Mouse (Mus musculus) embryonic facial prominence, embryonic 13.5 days (tissue): Measurements from ENCODE around the gene Fam180a. TPM values are rescaled to one million over a fixed set of nuclear protein-coding genes. Genes with fewer than 3 reads are reported as not detected.
"Not testable (repeated sequence)": the region's sequence is repeated elsewhere in the genome, so short reads cannot be mapped to it uniquely, and the experiment has no call there.

Source experiments
- ATAC-seq: fragments of 200-750 bp; cut with Nextera tagmentation; 2 replicates; pipeline ENCODE4 v1.8.0; 2017; ENCODE audit warnings: low read depth; ENCODE audit not compliant: insufficient number of reproducible peaks, insufficient read depth, low FRiP score, low TSS enrichment
- H3K27ac ChIP-seq: fragments of 300-500 bp; sonication (generic); 2 replicates; pipeline ENCODE4 v1.5.1; 2015; ENCODE audit warnings: moderate library complexity, mild to moderate bottlenecking, inconsistent platforms
- H3K27me3 ChIP-seq: fragments of 300-500 bp; sonication (generic); 2 replicates; pipeline ENCODE4 v1.6.1; 2015; ENCODE audit warnings: mild to moderate bottlenecking, inconsistent platforms
- H3K36me3 ChIP-seq: fragments of 300-500 bp; sonication (generic); 2 replicates; pipeline ENCODE4 v1.6.1; 2015; ENCODE audit warnings: mild to moderate bottlenecking, inconsistent platforms
- H3K4me1 ChIP-seq: fragments of 300-500 bp; sonication (generic); 2 replicates; pipeline ENCODE4 v1.6.1; 2015; ENCODE audit warnings: inconsistent platforms
- H3K4me2 ChIP-seq: fragments of 300-500 bp; sonication (generic); 2 replicates; pipeline ENCODE4 v1.6.1; 2015; ENCODE audit warnings: moderate library complexity, mild to moderate bottlenecking, inconsistent platforms
- H3K4me3 ChIP-seq: fragments of 300-500 bp; sonication (generic); 2 replicates; pipeline ENCODE4 v1.5.1; 2015; ENCODE audit warnings: mild to moderate bottlenecking, inconsistent platforms
- H3K9ac ChIP-seq: fragments of 300-500 bp; sonication (generic); 2 replicates; pipeline ENCODE4 v1.6.1; 2015; ENCODE audit warnings: mild to moderate bottlenecking, inconsistent platforms
- H3K9me3 ChIP-seq: fragments of 300-500 bp; sonication (generic); 2 replicates; pipeline ENCODE4 v1.6.1; 2016; ENCODE audit warnings: inconsistent platforms
- WGBS: fragments of 180-500 bp; shearing (Covaris S2); methylation state at CpG from one replicate; pipeline ENCODE4 v1.1.7; 2015; ENCODE audit warnings: mixed read lengths; 5-methylcytosine and 5-hydroxymethylcytosine counted together
- polyA plus RNA-seq: library from polyadenylated mRNA; unstranded; fragments of >200 nt; fragmentation: Nextera tagmentation; extraction: Ambion mirVana; gene quantifications from 2 replicates; pipeline ENCODE4 v1.2.1, GENCODE M21; 2015

The Fam180a gene
- 1.5 and 3.1 TPM in 2 replicates for polyA plus RNA-seq

DNA sequence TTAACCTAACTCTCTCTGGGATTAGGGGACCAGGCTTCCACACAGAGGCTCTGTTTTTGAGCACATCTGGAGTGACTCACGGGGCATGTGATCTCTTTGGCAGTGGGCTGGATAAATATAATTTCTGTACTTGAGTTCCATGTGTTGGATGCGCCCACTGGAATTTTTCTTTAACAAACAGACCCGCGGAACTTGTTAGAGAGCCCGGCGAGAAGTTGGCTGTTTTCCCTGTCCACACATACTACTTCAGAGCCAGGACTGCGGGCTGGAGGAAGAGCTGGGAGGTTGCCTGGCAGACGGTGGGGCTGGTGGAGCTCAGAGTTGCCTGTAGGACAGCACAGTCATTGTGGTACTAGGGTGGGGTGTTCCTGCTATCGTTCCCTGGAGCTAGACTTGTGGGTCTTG lies at the start of gene Fam180a:
TSS of gene Fam180a (minus strand) at position 31 of the 405 bp plus-strand sequence.
- Histone ChIP-seq H3K4me2 (peak within 1 kb of the TSS; percentile 11; the same call in 1 of the 2 replicates), H3K4me3 (no peak within 1 kb of the TSS), H3K27me3 (no peaks in the 10 kb centered on the region), H3K9ac (no peak within 1 kb of the TSS), H3K4me1 (peaks cover 34% of the 10 kb centered on the region), H3K27ac (peak within 1 kb of the TSS; percentile 73), H3K36me3 (no peaks in the 10 kb centered on the region), H3K9me3 (no peaks in the 10 kb centered on the region)
- peak; percentile 65; the same call in 1 of the 2 replicates for ATAC-seq
- WGBS = 30% methylated on average over 9 of the region's 9 CpGs

DNA sequence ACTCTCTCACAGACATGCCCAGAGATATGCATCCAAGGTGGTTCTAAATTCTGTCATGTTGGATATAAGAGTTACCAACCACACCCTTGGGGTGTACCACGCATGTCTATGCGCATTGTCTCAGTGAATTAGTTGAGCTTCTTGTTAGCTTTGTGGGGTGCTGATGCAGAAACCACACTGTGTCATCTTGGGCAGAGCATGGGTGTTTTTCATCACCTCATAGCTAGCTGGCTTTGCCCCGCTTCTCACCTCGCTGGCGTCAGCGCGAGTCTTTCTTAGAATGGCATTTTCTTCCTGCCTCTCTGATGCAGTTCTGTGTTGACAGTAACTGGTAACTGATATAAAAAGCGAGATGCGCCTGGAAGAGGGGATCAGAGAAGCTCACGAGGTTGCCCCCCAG lies 48.1 kb upstream of the Fam180a start:
- no peak overlapping the region for H3K4me2 ChIP-seq
- H3K9me3 ChIP-seq = no peaks in the 10 kb centered on the region
- no peak overlapping the region for H3K4me3 ChIP-seq
- no peaks in the 10 kb centered on the region for H3K4me1 ChIP-seq
- H3K9ac ChIP-seq = no peak overlapping the region
- ATAC-seq = no peak
- H3K27me3 ChIP-seq = no peaks in the 10 kb centered on the region
- H3K36me3 ChIP-seq = no peaks in the 10 kb centered on the region
- WGBS = 90% methylated on average over 10 of the region's 10 CpGs
- H3K27ac ChIP-seq = no peak overlapping the region

DNA sequence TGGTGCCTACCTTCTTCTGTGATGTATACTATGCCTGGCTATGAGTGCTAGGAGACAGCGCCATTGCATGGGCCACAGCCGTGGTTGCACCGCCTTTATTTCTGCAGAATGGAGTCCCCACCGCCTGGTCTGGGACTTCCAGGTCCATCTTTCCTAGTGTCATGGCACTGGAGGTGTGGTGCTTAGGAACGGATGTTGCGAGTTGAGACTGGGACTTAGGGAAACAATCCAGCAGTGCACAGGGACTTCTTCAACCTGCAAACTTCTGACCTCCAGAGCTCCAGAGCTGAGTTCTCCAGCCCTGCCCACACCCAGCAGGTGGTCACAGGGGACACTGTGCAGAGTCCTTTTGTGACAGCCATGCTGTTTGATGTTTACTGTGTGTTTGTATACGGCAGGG lies 44.4 kb upstream of the Fam180a start:
- Histone ChIP-seq H3K4me3 (no peak overlapping the region), H3K4me2 (no peak overlapping the region), H3K4me1 (no peaks in the 10 kb centered on the region), H3K9ac (no peak overlapping the region), H3K9me3 (no peaks in the 10 kb centered on the region), H3K27ac (no peak overlapping the region), H3K27me3 (no peaks in the 10 kb centered on the region), H3K36me3 (no peaks in the 10 kb centered on the region)
- 0 out of 2 replicates have a peak, but pooled peaks have one; percentile 37 for ATAC-seq
- 94% methylated on average over 7 of the region's 7 CpGs for WGBS

DNA sequence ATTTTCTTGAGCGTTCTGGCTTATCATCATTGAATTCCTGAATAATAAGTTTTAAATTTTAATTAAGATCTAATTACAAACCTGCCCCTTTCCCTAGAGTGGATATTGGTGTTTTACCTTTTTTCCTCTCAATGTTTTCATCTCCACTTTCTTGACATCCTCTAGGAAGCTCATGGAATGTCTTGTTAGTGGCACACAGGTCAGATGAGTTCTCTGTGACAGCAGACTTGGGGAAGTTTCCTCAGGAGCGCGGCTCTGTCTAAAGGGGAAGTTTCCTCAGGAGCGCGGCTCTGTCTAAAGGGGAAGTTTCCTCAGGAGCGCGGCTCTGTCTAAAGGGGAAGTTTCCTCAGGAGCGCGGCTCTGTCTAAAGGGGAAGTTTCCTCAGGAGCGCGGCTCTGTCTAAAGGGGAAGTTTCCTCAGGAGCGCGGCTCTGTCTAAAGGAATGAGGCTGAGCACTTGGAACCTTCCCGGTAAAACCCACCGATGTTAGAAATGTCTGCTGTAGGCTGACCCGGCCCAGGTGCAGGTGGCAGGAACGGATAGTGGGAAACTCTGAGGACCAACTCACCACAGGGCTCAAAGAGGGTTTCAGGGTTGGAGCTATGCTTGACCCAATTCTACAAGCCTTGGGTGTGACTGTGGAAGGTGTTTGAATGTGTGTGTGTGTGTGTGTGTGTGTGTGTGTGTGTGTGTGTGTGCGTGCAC lies 43.8 kb upstream of the Fam180a start:
- 85% methylated on average over 18 of the region's 18 CpGs for WGBS
- H3K36me3 ChIP-seq, H3K4me2 ChIP-seq: not testable (repeated sequence)

DNA sequence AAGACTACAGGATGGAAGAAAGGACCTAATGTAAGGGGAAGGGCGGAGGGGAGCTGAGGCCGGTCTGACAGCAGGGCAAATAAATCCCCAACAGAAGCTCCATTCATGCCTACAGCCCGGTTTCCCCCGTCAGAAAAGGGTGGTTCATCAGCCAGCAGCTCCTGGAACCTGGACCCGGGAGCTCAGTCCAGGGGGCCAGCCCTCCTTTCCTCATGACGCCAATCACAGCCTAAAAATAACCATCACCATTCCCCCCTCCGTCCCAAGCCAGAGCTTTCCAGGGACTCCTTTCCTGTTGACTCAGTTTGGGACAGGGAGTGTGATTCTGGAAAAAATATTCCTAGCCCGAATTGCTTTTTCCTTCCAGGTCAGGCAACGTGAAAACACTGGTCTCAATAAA lies 36.7 kb upstream of the Fam180a start:
- no peak overlapping the region for H3K9ac ChIP-seq
- peaks cover 4% of the 10 kb centered on the region; the same call in 1 of the 2 replicates for H3K4me1 ChIP-seq
- no peaks in the 10 kb centered on the region for H3K9me3 ChIP-seq
- no peak overlapping the region for H3K4me3 ChIP-seq
- H3K4me2 ChIP-seq = no peak overlapping the region
- H3K27me3 ChIP-seq = no peaks in the 10 kb centered on the region
- WGBS = 33% methylated on average over 9 of the region's 9 CpGs
- H3K36me3 ChIP-seq = no peaks in the 10 kb centered on the region
- ATAC-seq = no peak
- H3K27ac ChIP-seq = peak overlapping the region; percentile 58

More for the DNA sequence above, 43.8 kb upstream of the Fam180a start:
- not testable (repeated sequence) for H3K27me3 ChIP-seq, H3K4me3 ChIP-seq, ATAC-seq, H3K9me3 ChIP-seq, H3K4me1 ChIP-seq, H3K27ac ChIP-seq, H3K9ac ChIP-seq

DNA sequence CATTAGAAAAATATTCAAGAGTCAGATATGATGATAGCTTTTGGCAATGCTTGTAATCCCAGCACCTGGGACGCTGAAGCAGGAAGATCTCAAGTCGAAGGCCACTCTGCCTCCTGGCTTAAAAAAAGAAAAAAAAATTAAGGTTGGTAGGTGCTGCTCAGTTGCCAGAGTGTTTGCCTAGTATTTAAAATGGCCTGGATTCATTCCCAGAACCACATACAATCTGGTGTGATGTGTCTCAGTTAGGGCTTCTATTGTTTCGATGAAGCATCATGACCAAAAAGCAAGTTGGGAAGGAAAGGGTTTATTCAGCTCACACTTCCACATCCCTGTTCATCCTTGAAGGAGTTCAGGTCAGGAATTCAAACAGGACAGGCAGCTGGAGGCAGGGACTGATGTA lies 29.4 kb upstream of the Fam180a start:
- WGBS = 81% methylated on average over 3 of the region's 3 CpGs
- Histone ChIP-seq H3K27me3 (no peaks in the 10 kb centered on the region), H3K9ac (no peak overlapping the region), H3K4me1 (peaks cover 27% of the 10 kb centered on the region), H3K27ac (0 out of 2 replicates have a peak overlapping the region, but pooled peaks have one; percentile 39), H3K4me2 (no peak overlapping the region), H3K4me3 (no peak overlapping the region), H3K9me3 (no peaks in the 10 kb centered on the region), H3K36me3 (no peaks in the 10 kb centered on the region)
- no peak for ATAC-seq

DNA sequence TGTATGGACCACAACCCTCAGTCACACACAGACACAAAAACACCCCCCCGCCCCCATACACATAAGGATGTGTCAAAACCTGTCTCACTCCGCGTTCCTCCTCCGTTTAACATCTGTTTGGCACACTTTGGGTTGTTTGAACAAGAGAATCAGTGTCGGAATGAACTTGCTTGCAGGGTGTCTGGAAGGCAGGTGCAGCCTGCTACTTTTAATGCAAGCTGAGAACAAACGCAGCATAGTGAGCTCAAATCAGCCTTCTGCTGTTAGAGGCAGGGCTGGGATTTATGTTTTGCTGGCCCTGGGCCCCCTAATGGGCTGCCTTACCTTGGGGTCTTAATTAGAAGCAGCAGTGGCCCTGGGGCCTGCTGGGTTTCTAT lies 28.7 kb upstream of the Fam180a start:
- H3K4me3 ChIP-seq = peak overlapping the region; percentile 16; the same call in 1 of the 2 replicates
- H3K36me3 ChIP-seq = no peaks in the 10 kb centered on the region
- H3K27ac ChIP-seq = no peak overlapping the region; the same call in 1 of the 2 replicates
- peak overlapping the region; percentile 52 for H3K4me2 ChIP-seq
- WGBS = 8% methylated on average over 6 of the region's 6 CpGs
- no peaks in the 10 kb centered on the region for H3K27me3 ChIP-seq
- ATAC-seq = peak; percentile 48; the same call in 1 of the 2 replicates
- no peaks in the 10 kb centered on the region for H3K9me3 ChIP-seq
- no peak overlapping the region for H3K9ac ChIP-seq
- peaks cover 30% of the 10 kb centered on the region for H3K4me1 ChIP-seq

DNA sequence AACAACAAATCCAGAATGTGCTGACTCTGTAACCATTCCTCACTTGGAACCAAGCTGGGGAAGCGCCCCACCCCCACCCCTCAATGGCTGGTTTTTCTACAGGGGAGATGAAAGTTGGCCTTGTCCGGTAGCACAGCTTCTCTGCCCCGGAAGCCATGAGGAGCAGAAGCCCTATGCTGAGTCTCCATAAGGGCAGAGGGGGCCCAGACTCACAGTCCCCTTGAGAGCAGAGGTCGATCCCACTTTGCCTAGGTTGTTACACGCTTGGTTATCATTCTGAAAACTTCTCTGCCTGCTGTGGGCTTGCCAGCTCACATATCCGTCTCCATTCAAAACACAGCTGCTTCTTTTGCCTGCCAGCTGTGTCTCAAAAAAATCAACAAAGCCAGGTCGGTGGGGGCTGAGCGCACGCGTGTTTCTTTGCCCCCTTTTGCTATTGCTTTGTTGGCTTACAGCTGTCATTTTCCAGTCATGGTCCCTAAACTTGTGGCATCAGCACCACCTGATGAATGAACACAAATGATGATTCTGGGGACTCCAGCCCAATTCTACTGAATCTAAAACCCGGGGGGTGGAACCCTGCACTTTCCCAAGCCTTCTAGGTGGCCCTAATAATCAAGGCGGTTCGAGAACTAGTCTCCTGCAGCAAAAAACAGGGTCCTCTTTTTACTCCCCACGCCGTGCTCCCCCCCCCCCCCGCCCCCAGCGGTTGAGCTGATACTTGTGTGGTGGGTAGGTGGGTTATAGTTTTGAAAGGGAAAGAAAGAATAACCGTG lies 28.1 kb upstream of the Fam180a start:
- no peaks in the 10 kb centered on the region for H3K27me3 ChIP-seq
- WGBS = 6% methylated on average over 17 of the region's 18 CpGs
- peak overlapping the region; percentile 55; the same call in 1 of the 2 replicates for H3K27ac ChIP-seq
- H3K9me3 ChIP-seq = no peaks in the 10 kb centered on the region
- peak overlapping the region; percentile 52 for H3K4me2 ChIP-seq
- H3K4me3 ChIP-seq = peak overlapping the region; percentile 16; the same call in 1 of the 2 replicates
- H3K4me1 ChIP-seq = peaks cover 30% of the 10 kb centered on the region
- ATAC-seq = no peak
- no peaks in the 10 kb centered on the region for H3K36me3 ChIP-seq
- H3K9ac ChIP-seq = no peak overlapping the region

DNA sequence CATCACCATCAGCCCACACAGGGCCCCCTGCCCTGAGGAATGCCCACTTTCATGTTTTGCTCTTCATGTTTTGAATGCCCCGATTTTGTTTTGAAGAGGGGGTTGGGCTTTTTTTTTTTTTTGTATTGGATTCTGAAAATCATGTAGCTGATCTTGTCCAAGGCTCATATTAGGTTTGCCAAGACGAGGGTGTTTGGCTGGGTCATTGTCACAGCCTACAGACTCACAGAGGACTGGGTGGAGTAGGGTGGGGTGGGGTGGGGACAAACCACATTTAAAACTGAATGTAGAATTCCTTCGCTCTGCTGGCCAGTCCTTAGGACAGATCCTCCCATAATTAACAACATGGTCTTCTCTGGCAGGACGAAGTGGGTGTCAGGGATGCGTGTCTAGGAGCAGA lies 27.5 kb upstream of the Fam180a start:
- Histone ChIP-seq H3K4me2 (peak overlapping the region; percentile 52), H3K9me3 (no peaks in the 10 kb centered on the region), H3K4me3 (no peak overlapping the region), H3K27ac (0 out of 2 replicates have a peak overlapping the region, but pooled peaks have one; percentile 55), H3K9ac (no peak overlapping the region), H3K27me3 (no peaks in the 10 kb centered on the region), H3K36me3 (no peaks in the 10 kb centered on the region), H3K4me1 (peaks cover 30% of the 10 kb centered on the region)
- WGBS = 41% methylated on average over 5 of the region's 5 CpGs
- ATAC-seq = no peak

DNA sequence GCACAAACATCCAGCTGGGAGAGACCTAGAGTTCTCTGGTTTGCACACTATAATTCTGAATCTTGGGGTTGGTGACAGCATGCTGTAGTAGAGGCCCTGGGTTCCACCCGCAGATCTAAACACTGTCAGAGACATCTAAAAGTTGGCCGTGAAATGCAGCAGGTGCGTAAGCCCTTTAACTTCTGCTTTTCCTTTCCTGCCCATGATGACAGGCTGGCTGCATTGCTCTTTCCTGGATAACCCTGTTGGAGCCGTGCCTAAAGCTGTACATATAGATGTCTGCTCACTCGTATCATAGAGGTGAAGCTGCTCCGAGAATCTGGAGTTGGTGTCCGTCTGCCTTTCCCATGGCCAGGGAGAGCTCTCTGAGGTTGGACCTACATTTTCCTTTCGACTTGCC lies 26.9 kb upstream of the Fam180a start:
- no peaks in the 10 kb centered on the region for H3K9me3 ChIP-seq
- 84% methylated on average over 8 of the region's 8 CpGs for WGBS
- no peak overlapping the region for H3K9ac ChIP-seq
- no peak for ATAC-seq
- H3K27me3 ChIP-seq = no peaks in the 10 kb centered on the region
- no peak overlapping the region for H3K4me2 ChIP-seq
- H3K27ac ChIP-seq = no peak overlapping the region
- no peak overlapping the region for H3K4me3 ChIP-seq
- peaks cover 30% of the 10 kb centered on the region for H3K4me1 ChIP-seq
- H3K36me3 ChIP-seq = no peaks in the 10 kb centered on the region

DNA sequence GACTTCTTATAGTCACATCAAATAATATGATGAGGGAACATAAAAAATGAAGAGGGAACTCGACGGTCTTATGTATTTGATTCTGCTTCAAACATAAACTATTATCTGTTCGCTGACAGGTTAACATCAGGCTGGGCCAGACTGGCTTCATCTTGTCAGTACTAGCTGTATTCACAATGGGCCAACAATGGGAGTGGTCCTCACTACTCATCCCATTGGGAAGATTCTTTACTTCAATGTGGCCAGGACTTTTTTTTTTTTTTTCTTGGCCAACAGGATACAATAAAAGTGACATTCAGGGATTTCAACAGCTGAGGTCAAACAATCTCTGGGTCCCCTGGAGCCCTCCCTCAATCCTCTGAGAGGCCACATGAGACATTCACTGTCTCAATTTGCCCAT lies 25.9 kb upstream of the Fam180a start:
- Histone ChIP-seq H3K36me3 (no peaks in the 10 kb centered on the region), H3K4me2 (no peak overlapping the region), H3K27me3 (no peaks in the 10 kb centered on the region), H3K9ac (no peak overlapping the region), H3K27ac (no peak overlapping the region), H3K4me1 (peaks cover 30% of the 10 kb centered on the region), H3K9me3 (no peaks in the 10 kb centered on the region), H3K4me3 (no peak overlapping the region)
- 93% methylated on average over 3 of the region's 3 CpGs for WGBS
- ATAC-seq = no peak

DNA sequence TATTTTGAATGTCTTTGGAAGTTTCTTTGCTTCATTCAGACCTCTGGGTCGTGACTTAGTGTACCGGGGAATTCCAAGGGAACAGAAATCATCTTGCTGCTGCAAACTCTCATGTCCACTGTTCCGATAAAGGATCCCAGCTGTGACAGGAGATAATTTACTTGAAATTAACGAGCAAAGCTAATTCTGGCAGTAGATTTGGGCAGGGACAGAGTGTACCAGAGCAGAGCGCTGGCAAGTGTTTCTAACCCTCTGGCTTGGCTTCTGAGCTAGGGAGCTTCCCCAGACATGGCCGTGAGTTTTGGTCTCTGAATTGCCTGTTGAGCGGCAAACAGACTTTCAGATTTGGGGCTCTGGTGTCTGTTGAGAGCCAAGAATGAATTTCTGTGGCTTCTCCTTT lies 23.8 kb upstream of the Fam180a start:
- H3K27me3 ChIP-seq = no peaks in the 10 kb centered on the region
- no peaks in the 10 kb centered on the region for H3K9me3 ChIP-seq
- peaks cover 22% of the 10 kb centered on the region for H3K4me1 ChIP-seq
- 53% methylated on average over 7 of the region's 7 CpGs for WGBS
- ATAC-seq = no peak
- H3K4me2 ChIP-seq = no peak overlapping the region
- H3K9ac ChIP-seq = no peak overlapping the region
- H3K4me3 ChIP-seq = no peak overlapping the region
- no peaks in the 10 kb centered on the region for H3K36me3 ChIP-seq
- no peak overlapping the region for H3K27ac ChIP-seq
